Mouse (Mus musculus) cerebellum, adult (tissue): Measurements from ENCODE around the gene Pml.
"Not testable (repeated sequence)": the region's sequence is repeated elsewhere in the genome, so short reads cannot be mapped to it uniquely, and the experiment has no call there.

ENCODE experiments used
- ATAC-seq: cut with Nextera tagmentation; 2 replicates; pipeline ENCODE4 v1.9.2; 2017; ENCODE audit warnings: mild to moderate bottlenecking, moderate library complexity, mixed read lengths; ENCODE audit not compliant: insufficient number of reproducible peaks, low FRiP score, low TSS enrichment

The Pml gene

GRCm38 (mm10) chr9:58272855-58273254, 23.3 kb upstream of the Pml start:
- ATAC-seq = no peak

GRCm38 (mm10) chr9:58272068-58272541, 22.5 kb upstream of the Pml start:
- no peak for ATAC-seq

- ATAC-seq = not testable (repeated sequence)
Observed at GRCm38 (mm10) chr9:58271551-58271950, 22.0 kb upstream of the Pml start.

GRCm38 (mm10) chr9:58271109-58271508, 21.5 kb upstream of the Pml start:
- ATAC-seq = no peak

GRCm38 (mm10) chr9:58270081-58270480, 20.5 kb upstream of the Pml start:
- no peak for ATAC-seq

- ATAC-seq = no peak
Observed at GRCm38 (mm10) chr9:58268384-58269313, 19.1 kb upstream of the Pml start.

- no peak for ATAC-seq
Observed at GRCm38 (mm10) chr9:58267046-58267445, 17.5 kb upstream of the Pml start.

- no peak for ATAC-seq
Observed at GRCm38 (mm10) chr9:58266571-58267011, 17.0 kb upstream of the Pml start.

GRCm38 (mm10) chr9:58265368-58265767, 15.8 kb upstream of the Pml start:
- no peak for ATAC-seq

- ATAC-seq = no peak
Observed at GRCm38 (mm10) chr9:58262507-58262906, 12.9 kb upstream of the Pml start.

GRCm38 (mm10) chr9:58255704-58256685, 6.4 kb upstream of the Pml start:
- no peak for ATAC-seq

- no peak for ATAC-seq
Observed at GRCm38 (mm10) chr9:58255105-58255504, 5.5 kb upstream of the Pml start.

- not testable (repeated sequence) for ATAC-seq
Observed at GRCm38 (mm10) chr9:58253805-58254122, 4.2 kb upstream of the Pml start.

- peak; percentile 96 for ATAC-seq
Observed at GRCm38 (mm10) chr9:58253033-58253804, 3.6 kb upstream of the Pml start, which contains the start of gene Stoml1. Gene Stoml1, plus strand, starts transcription at chr9:58253164.

- not testable (repeated sequence) for ATAC-seq
Observed at GRCm38 (mm10) chr9:58250730-58251129, 1.1 kb upstream of the Pml start.

GRCm38 (mm10) chr9:58250322-58250721, 736 bp upstream of the Pml start:
- ATAC-seq = no peak

- ATAC-seq = no peak
Observed at GRCm38 (mm10) chr9:58248746-58249413, 706 bp downstream of the Pml start.

- peak; percentile 64; the same call in 1 of the 2 replicates for ATAC-seq
Observed at GRCm38 (mm10) chr9:58247064-58247759, 2.4 kb downstream of the Pml start.

GRCm38 (mm10) chr9:58246083-58246591, 3.4 kb downstream of the Pml start:
- ATAC-seq = no peak
